Mouse (Mus musculus): Measurements from ENCODE around the gene Josd2. TPM values are rescaled to one million over a fixed set of nuclear protein-coding genes. Genes with fewer than 3 reads are reported as not detected.
A peak's percentile ranks its signal among the peaks of the same experiment; 100 is the strongest.

The Josd2 gene
- total and polyA plus RNA-seq, 3 experiments, result 22.1 to 162 (median 55.0) TPM

- no peak for ATAC-seq (ENCODE audit: extremely low read depth, insufficient number of reproducible peaks, low FRiP score, poor library complexity, severe bottlenecking)
These were observed 3.3 kb upstream of the Josd2 start for GRCm38 (mm10) chr7:44464511-44464910.

GRCm38 (mm10) chr7:44465111-44465510 is 2.7 kb upstream of the Josd2 start, which contains the start of gene Aspdh:
Aspdh (plus strand) TSS chr7:44465391.
- Histone ChIP-seq H3K4me3 (ENCODE audit: low read depth, low read length) (no peak within 1 kb of the TSS), H3K9me3 (replicated peaks) (peaks cover 12% of the 10 kb centered on the region; the same call in 1 of the 2 replicates), H3K4me1 (ENCODE audit: insufficient read depth, low read depth, low read length) (peaks cover 42% of the 10 kb centered on the region), H3K27me3 (ENCODE audit: insufficient read depth, low read length) (peaks cover 19% of the 10 kb centered on the region; the same call in 1 of the 2 replicates), H3K36me3 (replicated peaks) (peaks cover 15% of the 10 kb centered on the region)
- ATAC-seq (ENCODE audit: extremely low read depth, insufficient number of reproducible peaks, low FRiP score, poor library complexity, severe bottlenecking), result no peak
- TF ChIP-seq POLR2AphosphoS5 (IDR thresholded peaks at IDR 0.05; ENCODE audit: insufficient replicate concordance, low read depth, low read length) (no peak), CTCF (IDR thresholded peaks at IDR 0.05; ENCODE audit: low read depth, low read length) (no peak), TAL1 (conservative IDR thresholded peaks at IDR 0.05; ENCODE audit: low read depth, low read length) (no peak), GATA1 (IDR thresholded peaks at IDR 0.05; ENCODE audit: borderline replicate concordance, low read length) (no peak), GATA2 (IDR thresholded peaks at IDR 0.05; ENCODE audit: borderline replicate concordance, low read depth, low read length) (no peak)
- DNase-seq (ENCODE audit: low spot score), result no peak

More at GRCm38 (mm10) chr7:44464511-44464910, 3.3 kb upstream of the Josd2 start:
- Histone ChIP-seq H3K36me3 (replicated peaks) (peaks cover 9% of the 10 kb centered on the region), H3K4me1 (ENCODE audit: insufficient read depth, low read depth, low read length) (peaks cover 36% of the 10 kb centered on the region), H3K27me3 (ENCODE audit: insufficient read depth, low read length) (peaks cover 24% of the 10 kb centered on the region; the same call in 1 of the 2 replicates), H3K4me3 (ENCODE audit: low read depth, low read length) (no peak overlapping the region), H3K9me3 (replicated peaks) (peaks cover 12% of the 10 kb centered on the region; the same call in 1 of the 2 replicates)
- no peak for DNase-seq (ENCODE audit: low spot score)
- TF ChIP-seq GATA2 (IDR thresholded peaks at IDR 0.05; ENCODE audit: borderline replicate concordance, low read depth, low read length) (no peak), CTCF (IDR thresholded peaks at IDR 0.05; ENCODE audit: low read depth, low read length) (no peak), TAL1 (conservative IDR thresholded peaks at IDR 0.05; ENCODE audit: low read depth, low read length) (no peak), GATA1 (IDR thresholded peaks at IDR 0.05; ENCODE audit: borderline replicate concordance, low read length) (no peak), POLR2AphosphoS5 (IDR thresholded peaks at IDR 0.05; ENCODE audit: insufficient replicate concordance, low read depth, low read length) (no peak)

GRCm38 (mm10) chr7:44466006-44466887 is 1.5 kb upstream of the Josd2 start:
- peaks cover 26% of the 10 kb centered on the region for H3K36me3 ChIP-seq (replicated peaks)
- H3K4me1 ChIP-seq (ENCODE audit: insufficient read depth, low read depth, low read length), result peaks cover 53% of the 10 kb centered on the region

GRCm38 (mm10) chr7:44466888-44467311 is 880 bp upstream of the Josd2 start:
- no peak for DNase-seq (ENCODE audit: low spot score)
- Histone ChIP-seq H3K4me1 (ENCODE audit: insufficient read depth, low read depth, low read length) (peaks cover 59% of the 10 kb centered on the region), H3K9me3 (replicated peaks) (peaks cover 5% of the 10 kb centered on the region; the same call in 1 of the 2 replicates), H3K36me3 (replicated peaks) (peaks cover 33% of the 10 kb centered on the region), H3K4me3 (ENCODE audit: low read depth, low read length) (peak overlapping the region; percentile 79; the same call in 1 of the 2 replicates), H3K27me3 (ENCODE audit: insufficient read depth, low read length) (peaks cover 5% of the 10 kb centered on the region; the same call in 1 of the 2 replicates)
- TF ChIP-seq CTCF (IDR thresholded peaks at IDR 0.05; ENCODE audit: low read depth, low read length), result no peak
- ATAC-seq (ENCODE audit: extremely low read depth, insufficient number of reproducible peaks, low FRiP score, poor library complexity, severe bottlenecking), result no peak

More at GRCm38 (mm10) chr7:44466006-44466887, 1.5 kb upstream of the Josd2 start:
- Histone ChIP-seq H3K4me3 (ENCODE audit: low read depth, low read length) (peak overlapping the region; percentile 79; the same call in 1 of the 2 replicates), H3K27me3 (ENCODE audit: insufficient read depth, low read length) (peaks cover 11% of the 10 kb centered on the region; the same call in 1 of the 2 replicates), H3K9me3 (replicated peaks) (peaks cover 11% of the 10 kb centered on the region; the same call in 1 of the 2 replicates)
- ATAC-seq (ENCODE audit: extremely low read depth, insufficient number of reproducible peaks, low FRiP score, poor library complexity, severe bottlenecking) (no peak), DNase-seq (ENCODE audit: low spot score) (no peak)
- TF ChIP-seq POLR2AphosphoS5 (IDR thresholded peaks at IDR 0.05; ENCODE audit: insufficient replicate concordance, low read depth, low read length) (no peak), TAL1 (conservative IDR thresholded peaks at IDR 0.05; ENCODE audit: low read depth, low read length) (no peak), GATA1 (IDR thresholded peaks at IDR 0.05; ENCODE audit: borderline replicate concordance, low read length) (no peak), GATA2 (IDR thresholded peaks at IDR 0.05; ENCODE audit: borderline replicate concordance, low read depth, low read length) (no peak), CTCF (IDR thresholded peaks at IDR 0.05; ENCODE audit: low read depth, low read length) (no peak)

- Histone ChIP-seq H3K27me3 (ENCODE audit: insufficient read depth, low read length) (no peaks in the 10 kb centered on the region), H3K4me3 (ENCODE audit: low read depth, low read length) (peak overlapping the region; percentile 79), H3K4me1 (ENCODE audit: insufficient read depth, low read depth, low read length) (peaks cover 74% of the 10 kb centered on the region), H3K9me3 (replicated peaks) (no peaks in the 10 kb centered on the region), H3K36me3 (replicated peaks) (peaks cover 37% of the 10 kb centered on the region)
- TF ChIP-seq TAL1 (conservative IDR thresholded peaks at IDR 0.05; ENCODE audit: low read depth, low read length) (no peak), GATA2 (IDR thresholded peaks at IDR 0.05; ENCODE audit: borderline replicate concordance, low read depth, low read length) (no peak), GATA1 (IDR thresholded peaks at IDR 0.05; ENCODE audit: borderline replicate concordance, low read length) (no peak), POLR2AphosphoS5 (IDR thresholded peaks at IDR 0.05; ENCODE audit: insufficient replicate concordance, low read depth, low read length) (no peak), CTCF (IDR thresholded peaks at IDR 0.05; ENCODE audit: low read depth, low read length) (no peak)
- DNase-seq (ENCODE audit: low spot score) (no peak), ATAC-seq (ENCODE audit: extremely low read depth, insufficient number of reproducible peaks, low FRiP score, poor library complexity, severe bottlenecking) (no peak)
These were observed 985 bp downstream of the Josd2 start for GRCm38 (mm10) chr7:44468644-44469285.

Data from G1E (cell line).